Mouse (Mus musculus): ENCODE measurements around the gene Zcchc17. TPM values are rescaled to one million over a fixed set of nuclear protein-coding genes. Genes with fewer than 3 reads are reported as not detected.

Gene Zcchc17
- total RNA-seq (2012; rRNA removed) (31.7 and 42.6 TPM in 2 replicates), total RNA-seq (2014; rRNA removed) (51.8 and 54.8 TPM in 2 replicates), polyA plus RNA-seq (2012; ENCODE audit: insufficient read length, low read depth) (67.7 and 87.4 TPM in 2 replicates)

DNA sequence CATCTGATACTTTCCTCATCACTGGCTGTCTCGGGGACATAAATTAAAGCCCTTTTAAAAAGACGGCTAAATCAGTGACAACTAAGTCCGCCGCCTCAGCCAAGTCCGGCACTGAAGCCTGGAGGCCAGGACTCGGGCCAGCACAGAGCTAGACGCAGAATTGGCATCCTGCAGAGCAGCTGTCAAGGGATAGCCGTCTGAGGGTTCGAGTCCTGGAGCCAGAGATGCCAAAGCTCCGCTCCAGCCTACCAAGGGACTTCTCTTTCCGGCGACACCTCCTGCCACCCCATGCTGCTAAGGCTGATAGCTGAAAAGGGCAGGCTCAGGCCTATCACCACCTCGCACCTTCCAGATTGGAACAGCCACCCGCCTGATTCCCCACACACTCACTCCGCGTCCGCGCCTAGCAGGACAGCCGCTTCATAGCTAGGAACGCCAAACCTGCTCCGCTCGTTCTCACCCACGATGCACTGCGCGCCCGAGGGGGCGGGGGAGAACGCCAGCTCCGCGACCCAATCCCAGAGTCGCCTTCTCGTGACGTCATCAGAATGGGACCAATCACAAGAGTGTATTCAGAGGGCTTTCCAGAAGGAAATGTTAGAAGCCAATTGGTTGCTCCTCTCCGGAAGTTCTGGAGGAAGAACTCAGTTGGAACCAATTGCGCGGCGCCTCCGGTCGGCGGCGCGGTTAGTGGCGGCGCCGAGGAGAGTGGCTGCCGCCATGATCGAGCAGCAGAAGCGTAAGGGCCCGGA lies at the start of gene Zcchc17, which contains the start of gene Snrnp40:
Gene Zcchc17 (minus strand): TSS at position 458 of the 752 bp plus-strand sequence.
Gene Snrnp40 (plus strand): TSS at position 647 of the 752 bp plus-strand sequence.
- DNase-seq (ENCODE audit: extremely low read depth), result peak; percentile 100
- H3K4me2 ChIP-seq (ENCODE audit: insufficient read depth, low read depth, poor library complexity, severe bottlenecking), result peak within 1 kb of the TSS; percentile 94
- dilution Hi-C loops (cut with MboI; ENCODE audit: extremely low pct_ligation_motif_present, extremely low pct_unique_long_range_greater_than_20kb, low sequenced_read_pairs) (no loop called here), in situ Hi-C loops (cut with MboI; ENCODE audit: low pct_ligation_motif_present, low pct_unique_long_range_greater_than_20kb, low sequenced_read_pairs) (no loop called here)
- TF ChIP-seq MEF2A (IDR thresholded peaks at IDR 0.05; ENCODE audit: borderline replicate concordance, low read depth, low read length), result peak; percentile 72
- peak; percentile 20; the same call in 1 of the 2 replicates for TF ChIP-seq IRF4 (IDR thresholded peaks at IDR 0.05; ENCODE audit: low read depth, low read length)
- peak; percentile 81 for TF ChIP-seq MXI1 (IDR thresholded peaks at IDR 0.05; ENCODE audit: low read depth, low read length)
- TF ChIP-seq CTCF (conservative IDR thresholded peaks at IDR 0.05 in 1 of 2, IDR thresholded peaks at IDR 0.05 in 1 of 2; ENCODE audit: low read depth in 2 of 2, low read length in 2 of 2), result no peak
- TF ChIP-seq UBTF (IDR thresholded peaks at IDR 0.05; ENCODE audit: low read depth, low read length), result no peak
- TF ChIP-seq RAD21 (IDR thresholded peaks at IDR 0.05; ENCODE audit: low read depth, low read length), result no peak
- no peak for TF ChIP-seq ZC3H11A (IDR thresholded peaks at IDR 0.05; ENCODE audit: low read depth, low read length)
- peak; percentile 90 for TF ChIP-seq CHD2 (IDR thresholded peaks at IDR 0.05; ENCODE audit: low read length)
- TF ChIP-seq E2F4 (IDR thresholded peaks at IDR 0.05; ENCODE audit: insufficient replicate concordance, low read depth, low read length), result peak; percentile 84; the same call in 1 of the 2 replicates
- no peak for TF ChIP-seq BHLHE40 (IDR thresholded peaks at IDR 0.05; ENCODE audit: low read depth, low read length)
- peak; percentile 86 for TF ChIP-seq NELFE (IDR thresholded peaks at IDR 0.05; ENCODE audit: low read depth, low read length)
- peak; percentile 71 for TF ChIP-seq MAX (IDR thresholded peaks at IDR 0.05; ENCODE audit: low read length)
- peak; percentile 77 for TF ChIP-seq ELF1 (IDR thresholded peaks at IDR 0.05; ENCODE audit: low read depth, low read length)
- TF ChIP-seq NRF1 (IDR thresholded peaks at IDR 0.05; ENCODE audit: low read depth, low read length), result peak; percentile 61; the same call in 1 of the 2 replicates
- TF ChIP-seq USF1 (IDR thresholded peaks at IDR 0.05; ENCODE audit: low read depth, low read length), result no peak
- TF ChIP-seq MYC (IDR thresholded peaks at IDR 0.05; ENCODE audit: low read depth, low read length), result peak; percentile 75; the same call in 1 of the 2 replicates
- peak; percentile 34; the same call in 1 of the 2 replicates for TF ChIP-seq JUN (IDR thresholded peaks at IDR 0.05; ENCODE audit: insufficient read depth, low read depth, low read length)
- TF ChIP-seq SMC3 (IDR thresholded peaks at IDR 0.05; ENCODE audit: low read depth, low read length), result no peak
- TF ChIP-seq POLR2AphosphoS2 (IDR thresholded peaks at IDR 0.05; ENCODE audit: low read depth, low read length), result peak; percentile 78; the same call in 1 of the 2 replicates
- peak; percentile 73; the same call in 1 of the 2 replicates for TF ChIP-seq JUND (conservative IDR thresholded peaks at IDR 0.05; ENCODE audit: low read depth, low read length)
- peak; percentile 75 for TF ChIP-seq MAZ (IDR thresholded peaks at IDR 0.05; ENCODE audit: low read depth, low read length)
- TF ChIP-seq TBP (conservative IDR thresholded peaks at IDR 0.05; ENCODE audit: low read depth, low read length), result peak; percentile 79; the same call in 1 of the 2 replicates
- no peak for TF ChIP-seq ETS1 (conservative IDR thresholded peaks at IDR 0.05; ENCODE audit: low read depth, low read length)
- TF ChIP-seq TCF12 (IDR thresholded peaks at IDR 0.05; ENCODE audit: low read depth, low read length), result peak; percentile 77
- no peak for TF ChIP-seq ZNF384 (IDR thresholded peaks at IDR 0.05; ENCODE audit: low read depth, low read length)
- peak; percentile 85 for TF ChIP-seq HCFC1 (IDR thresholded peaks at IDR 0.05; ENCODE audit: low read depth, low read length)
- no peak for TF ChIP-seq MAFK (IDR thresholded peaks at IDR 0.05; ENCODE audit: insufficient replicate concordance, low read length)
- TF ChIP-seq EP300 (IDR thresholded peaks at IDR 0.05; ENCODE audit: low read length), result no peak
- TF ChIP-seq PAX5 (IDR thresholded peaks at IDR 0.05; ENCODE audit: low read length), result no peak
- TF ChIP-seq ZMIZ1 (IDR thresholded peaks at IDR 0.05; ENCODE audit: low read depth, low read length), result peak; percentile 92
- TF ChIP-seq GABPA (IDR thresholded peaks at IDR 0.05; ENCODE audit: insufficient replicate concordance, low read depth, low read length), result no peak; the same call in 1 of the 2 replicates
- TF ChIP-seq RCOR1 (conservative IDR thresholded peaks at IDR 0.05; ENCODE audit: low read depth, low read length), result no peak
- TF ChIP-seq SIN3A (IDR thresholded peaks at IDR 0.05; ENCODE audit: low read length), result peak; percentile 93
- TF ChIP-seq POLR2A (IDR thresholded peaks at IDR 0.05; ENCODE audit: low read depth, low read length), result peak; percentile 95
- TF ChIP-seq KAT2A (IDR thresholded peaks at IDR 0.05; ENCODE audit: insufficient replicate concordance, low read length), result peak; percentile 66; the same call in 1 of the 2 replicates
- TF ChIP-seq USF2 (conservative IDR thresholded peaks at IDR 0.05; ENCODE audit: low read depth, low read length), result no peak
- no peak for TF ChIP-seq CHD1 (IDR thresholded peaks at IDR 0.05; ENCODE audit: low read depth, low read length)
- TF ChIP-seq ZKSCAN1 (IDR thresholded peaks at IDR 0.05; ENCODE audit: borderline replicate concordance, low read depth, low read length), result no peak
- H3K4me3 ChIP-seq (replicated peaks in 1 of 3; ENCODE audit: low read depth in 2 of 3, low read length in 2 of 3, poor library complexity in 1 of 3), result peak within 1 kb of the TSS; percentile 96 to 99 (median 97)
- H3K79me2 ChIP-seq (replicated peaks; ENCODE audit: control insufficient read depth, extremely low read depth, insufficient read depth, poor library complexity, severe bottlenecking), result peaks cover 54% of the 10 kb centered on the region
- H3K27ac ChIP-seq (ENCODE audit: insufficient read depth, low read depth), result peak within 1 kb of the TSS; percentile 64
- peaks cover 21 to 50% of the 10 kb centered on the region in 2 experiments for H3K36me3 ChIP-seq (replicated peaks in 1 of 2; ENCODE audit: control insufficient read depth in 1 of 2, insufficient read depth in 1 of 2, low read length in 1 of 2)
- no peaks in the 10 kb centered on the region for H3K27me3 ChIP-seq (replicated peaks)
- no peaks in the 10 kb centered on the region for H3K9me3 ChIP-seq (replicated peaks; ENCODE audit: low read length)
- H3K4me1 ChIP-seq (ENCODE audit: control insufficient read depth in 1 of 2, insufficient read depth in 2 of 2), result peaks cover 7 to 28% of the 10 kb centered on the region in 2 experiments
- peak within 1 kb of the TSS; percentile 96 for H3K9ac ChIP-seq (ENCODE audit: insufficient read depth, low read depth)
